Mouse (Mus musculus): ENCODE measurements around the gene Olfr1299.

DNA sequence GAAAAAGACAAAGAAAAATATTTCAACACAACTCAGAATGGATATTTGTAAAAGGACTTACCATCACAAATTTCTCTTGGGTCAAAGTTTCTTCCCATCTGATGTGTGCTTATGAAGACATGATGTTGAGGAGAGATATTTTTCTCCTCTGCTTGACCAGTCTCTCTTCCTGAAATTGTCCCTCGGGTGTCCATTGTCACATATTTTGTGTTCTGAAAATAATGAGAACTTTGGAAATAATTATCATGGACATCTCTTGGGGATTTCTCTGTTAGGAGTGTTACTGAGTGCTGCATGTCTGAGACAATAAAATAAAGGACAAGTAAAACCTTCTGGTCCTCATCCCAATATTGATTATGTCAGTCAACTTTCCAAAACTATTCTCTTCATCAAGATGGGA is 12.1 kb upstream of the Olfr1299 start, which contains the start of gene Olfr1298:
- TF ChIP-seq CTCF (IDR thresholded peaks at IDR 0.05) (no peak), EP300 (IDR thresholded peaks at IDR 0.05) (no peak)
